Mouse (Mus musculus): ENCODE data around the gene Cacfd1. TPM values are rescaled to one million over a fixed set of nuclear protein-coding genes. Genes with fewer than 3 reads are reported as not detected.

Cacfd1 gene
- polyA plus RNA-seq, 2 experiments, result 8.8 to 11.8 TPM

DNA sequence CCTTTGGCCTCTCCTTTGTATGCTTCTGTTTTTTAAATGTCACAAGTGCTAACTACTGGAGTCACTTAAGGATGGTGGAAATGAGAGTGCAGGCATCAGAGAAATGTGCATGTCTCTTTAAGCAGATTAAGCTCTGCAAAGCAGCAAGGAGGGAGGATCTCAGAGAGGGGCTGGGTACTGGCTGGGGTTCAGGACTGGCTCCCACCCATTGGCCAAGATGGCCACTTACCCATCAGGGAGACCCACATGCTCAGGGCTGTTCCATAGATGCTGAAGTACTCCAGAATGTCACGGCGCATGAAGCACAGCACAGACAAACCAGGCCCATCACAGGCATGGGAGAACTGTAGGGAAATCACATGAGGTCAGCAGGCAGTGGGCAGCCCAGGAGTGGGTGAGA is 57.4 kb downstream of the Cacfd1 start:
- DNase-seq (ENCODE audit: low read depth in 3 of 3, low spot score in 3 of 3) (no peak), ATAC-seq (ENCODE audit: insufficient read depth) (no peak)
- H3K4me1 ChIP-seq (replicated peaks; ENCODE audit: control insufficient read depth in 2 of 2, insufficient read depth in 2 of 2, low read length in 1 of 2), result peaks cover 0 to 2% of the 10 kb centered on the region in 2 experiments; a peak in 1 of 4 replicates
- H3K9ac ChIP-seq (replicated peaks), result no peak overlapping the region
- H3K9me3 ChIP-seq (ENCODE audit: control insufficient read depth, low read length), result no peaks in the 10 kb centered on the region
- TF ChIP-seq CTCF (IDR thresholded peaks at IDR 0.05; ENCODE audit: low read depth) (no peak), EP300 (IDR thresholded peaks at IDR 0.05; ENCODE audit: low read depth) (no peak)
- H3K4me2 ChIP-seq (ENCODE audit: low read depth), result no peak overlapping the region
- no peaks in the 10 kb centered on the region for H3K36me3 ChIP-seq (replicated peaks; ENCODE audit: control insufficient read depth, insufficient read depth, low read depth)
- no peak overlapping the region for H3K4me3 ChIP-seq (ENCODE audit: insufficient read depth in 1 of 2, low read depth in 2 of 2, low read length in 2 of 2)
- no peaks in the 10 kb centered on the region for H3K27me3 ChIP-seq (ENCODE audit: control insufficient read depth, insufficient read depth, low read length)
- no peak overlapping the region for H3K27ac ChIP-seq
- 78% methylated on average over 2 of the region's 2 CpGs for WGBS (ENCODE audit: insufficient replicate concordance)

DNA sequence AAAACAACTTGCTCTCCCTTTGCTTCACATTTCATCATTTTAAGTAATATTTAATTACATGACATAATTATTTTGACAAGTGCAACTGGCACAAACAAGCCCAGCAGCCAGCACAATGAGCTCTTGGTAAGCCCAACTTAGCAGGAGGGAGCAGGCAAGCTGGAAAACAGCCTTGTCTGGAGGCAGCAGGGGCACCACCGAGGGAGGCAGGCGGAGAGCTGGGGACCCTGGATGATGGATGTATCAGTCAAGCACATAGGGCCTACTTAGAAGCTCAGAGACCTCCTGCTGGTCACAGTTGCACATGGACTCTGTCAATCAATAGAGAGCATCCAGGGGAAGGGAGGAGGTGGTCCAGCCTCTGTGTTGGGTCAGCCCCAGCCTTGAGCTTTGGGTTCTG is 58.3 kb downstream of the Cacfd1 start:
- WGBS (ENCODE audit: insufficient replicate concordance), result 56% methylated on average over 2 of the region's 2 CpGs
- no peak overlapping the region for H3K9ac ChIP-seq (replicated peaks)

DNA sequence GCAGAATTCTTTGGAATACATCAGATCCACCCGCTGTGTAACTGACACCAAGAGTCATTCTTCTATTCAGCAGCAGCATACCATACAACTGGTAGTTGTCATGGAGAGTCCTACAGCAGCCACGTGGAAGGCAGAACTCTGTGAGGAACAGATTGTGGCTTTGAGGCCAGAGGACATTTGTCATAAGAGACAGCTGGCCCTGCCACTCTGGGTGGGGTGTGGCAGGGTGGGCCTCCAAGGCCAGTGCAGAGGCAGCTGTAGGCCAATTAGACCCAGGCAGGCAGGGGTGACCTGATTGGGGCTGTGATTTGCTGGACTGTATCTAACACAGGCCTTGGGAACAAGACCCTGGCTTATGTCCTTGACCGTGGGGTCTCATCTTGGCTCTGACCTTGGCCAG is 59.9 kb downstream of the Cacfd1 start:
- no peak for DNase-seq (ENCODE audit: low read depth in 3 of 3, low spot score in 3 of 3)
- H3K9me3 ChIP-seq (ENCODE audit: control insufficient read depth, low read length), result no peaks in the 10 kb centered on the region
- TF ChIP-seq CTCF (IDR thresholded peaks at IDR 0.05; ENCODE audit: low read depth) (no peak), EP300 (IDR thresholded peaks at IDR 0.05; ENCODE audit: low read depth) (no peak)
- no peak overlapping the region for H3K9ac ChIP-seq (replicated peaks)
- no peaks in the 10 kb centered on the region for H3K4me1 ChIP-seq (replicated peaks; ENCODE audit: control insufficient read depth in 2 of 2, insufficient read depth in 2 of 2, low read length in 1 of 2)
- H3K27ac ChIP-seq, result no peak overlapping the region
- no peak overlapping the region for H3K4me3 ChIP-seq (ENCODE audit: insufficient read depth in 1 of 2, low read depth in 2 of 2, low read length in 2 of 2)
- no peaks in the 10 kb centered on the region for H3K27me3 ChIP-seq (ENCODE audit: control insufficient read depth, insufficient read depth, low read length)
- H3K4me2 ChIP-seq (ENCODE audit: low read depth), result no peak overlapping the region
- H3K36me3 ChIP-seq (replicated peaks; ENCODE audit: control insufficient read depth, insufficient read depth, low read depth), result no peaks in the 10 kb centered on the region
- 46% methylated on average over 3 of the region's 3 CpGs for WGBS (ENCODE audit: insufficient replicate concordance)
- ATAC-seq (ENCODE audit: insufficient read depth), result no peak

More for the DNA sequence above, 58.3 kb downstream of the Cacfd1 start:
- Histone ChIP-seq H3K4me1 (replicated peaks; ENCODE audit: control insufficient read depth in 2 of 2, insufficient read depth in 2 of 2, low read length in 1 of 2) (no peaks in the 10 kb centered on the region), H3K27me3 (ENCODE audit: control insufficient read depth, insufficient read depth, low read length) (no peaks in the 10 kb centered on the region), H3K4me2 (ENCODE audit: low read depth) (no peak overlapping the region), H3K27ac (no peak overlapping the region), H3K4me3 (ENCODE audit: insufficient read depth in 1 of 2, low read depth in 2 of 2, low read length in 2 of 2) (no peak overlapping the region), H3K9me3 (ENCODE audit: control insufficient read depth, low read length) (no peaks in the 10 kb centered on the region), H3K36me3 (replicated peaks; ENCODE audit: control insufficient read depth, insufficient read depth, low read depth) (no peaks in the 10 kb centered on the region)
- DNase-seq (ENCODE audit: low read depth in 3 of 3, low spot score in 3 of 3) (no peak), ATAC-seq (ENCODE audit: insufficient read depth) (no peak)
- TF ChIP-seq EP300 (IDR thresholded peaks at IDR 0.05; ENCODE audit: low read depth), result no peak

DNA sequence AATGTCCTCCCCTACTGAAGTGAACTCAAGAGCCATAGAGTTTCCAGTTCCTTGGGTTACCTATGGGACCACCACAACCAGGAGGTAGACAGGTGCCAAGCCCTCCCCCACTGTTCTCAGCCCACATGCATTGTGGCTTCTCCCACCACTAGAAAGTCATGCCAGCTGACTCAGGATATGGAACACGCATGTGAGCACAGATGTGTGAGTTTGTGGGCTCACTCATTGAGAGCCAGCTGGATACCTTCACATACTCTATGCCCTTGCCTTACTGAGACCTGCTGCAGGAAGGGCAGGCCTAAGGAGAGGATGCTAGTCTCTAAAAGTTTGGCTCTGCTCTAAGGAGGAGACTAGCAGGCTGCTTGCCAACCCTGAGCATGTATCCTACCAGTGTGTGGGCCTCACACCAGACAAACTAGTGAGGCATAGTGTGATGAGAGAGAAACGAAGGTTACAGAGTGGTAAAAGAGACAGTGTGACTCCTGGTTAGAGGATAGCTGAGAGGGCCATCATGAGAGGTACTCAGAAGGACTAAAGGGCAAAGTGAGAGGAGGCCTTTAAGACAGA is 60.6 kb downstream of the Cacfd1 start:
- TF ChIP-seq EP300 (IDR thresholded peaks at IDR 0.05; ENCODE audit: low read depth), result no peak
- TF ChIP-seq CTCF (IDR thresholded peaks at IDR 0.05; ENCODE audit: low read depth), result no peak
- no peak overlapping the region for H3K27ac ChIP-seq
- H3K27me3 ChIP-seq (ENCODE audit: control insufficient read depth, insufficient read depth, low read length), result no peaks in the 10 kb centered on the region
- no peaks in the 10 kb centered on the region for H3K36me3 ChIP-seq (replicated peaks; ENCODE audit: control insufficient read depth, insufficient read depth, low read depth)
- no peak overlapping the region for H3K4me2 ChIP-seq (ENCODE audit: low read depth)
- H3K4me1 ChIP-seq (replicated peaks; ENCODE audit: control insufficient read depth in 2 of 2, insufficient read depth in 2 of 2, low read length in 1 of 2), result no peaks in the 10 kb centered on the region
- DNase-seq (ENCODE audit: low read depth in 3 of 3, low spot score in 3 of 3) (no peak), ATAC-seq (ENCODE audit: insufficient read depth) (no peak)
- 34% methylated on average over 2 of the region's 2 CpGs for WGBS (ENCODE audit: insufficient replicate concordance)
- H3K9me3 ChIP-seq (ENCODE audit: control insufficient read depth, low read length), result no peaks in the 10 kb centered on the region
- no peak overlapping the region for H3K9ac ChIP-seq (replicated peaks)
- no peak overlapping the region for H3K4me3 ChIP-seq (ENCODE audit: insufficient read depth in 1 of 2, low read depth in 2 of 2, low read length in 2 of 2)

Other genes starting within 250 kb of the Cacfd1 start
- not detected in 2 replicates for gene Abo, start 144.9 kb upstream of the Cacfd1 start, polyA plus RNA-seq (2012; rRNA removed)
- not detected in 2 replicates for gene Abo, start 144.9 kb upstream of the Cacfd1 start, polyA plus RNA-seq (2014; fragmentation: Nextera tagmentation; extraction: Ambion mirVana)
- gene Surf6, start 107.0 kb upstream of the Cacfd1 start, polyA plus RNA-seq (2012; rRNA removed), result 6.2 and 10.6 TPM in 2 replicates
- gene Surf6, start 107.0 kb upstream of the Cacfd1 start, polyA plus RNA-seq (2014; fragmentation: Nextera tagmentation; extraction: Ambion mirVana), result 6.3 and 7.1 TPM in 2 replicates
- gene Med22, start 99.2 kb upstream of the Cacfd1 start, polyA plus RNA-seq (2012; rRNA removed), result 13.7 and 15.1 TPM in 2 replicates
- gene Med22, start 99.2 kb upstream of the Cacfd1 start, polyA plus RNA-seq (2014; fragmentation: Nextera tagmentation; extraction: Ambion mirVana), result 10.4 and 11.4 TPM in 2 replicates
- gene Rpl7a, start 99.2 kb upstream of the Cacfd1 start, polyA plus RNA-seq (2012; rRNA removed), result 909 and 1,309 TPM in 2 replicates
- gene Rpl7a, start 99.2 kb upstream of the Cacfd1 start, polyA plus RNA-seq (2014; fragmentation: Nextera tagmentation; extraction: Ambion mirVana), result 501 and 504 TPM in 2 replicates
- 21.0 and 27.2 TPM in 2 replicates for gene Surf2, start 93.6 kb upstream of the Cacfd1 start, polyA plus RNA-seq (2012; rRNA removed)
- gene Surf2, start 93.6 kb upstream of the Cacfd1 start, polyA plus RNA-seq (2014; fragmentation: Nextera tagmentation; extraction: Ambion mirVana), result 20.0 and 21.7 TPM in 2 replicates
- 23.1 and 25.8 TPM in 2 replicates for gene Surf1, start 93.4 kb upstream of the Cacfd1 start, polyA plus RNA-seq (2012; rRNA removed)
- 31.7 and 33.9 TPM in 2 replicates for gene Surf1, start 93.4 kb upstream of the Cacfd1 start, polyA plus RNA-seq (2014; fragmentation: Nextera tagmentation; extraction: Ambion mirVana)
- 46.5 and 53.4 TPM in 2 replicates for gene Surf4, start 76.0 kb upstream of the Cacfd1 start, polyA plus RNA-seq (2012; rRNA removed)
- 80.3 and 83.1 TPM in 2 replicates for gene Surf4, start 76.0 kb upstream of the Cacfd1 start, polyA plus RNA-seq (2014; fragmentation: Nextera tagmentation; extraction: Ambion mirVana)
- gene Stkld1, start 75.9 kb upstream of the Cacfd1 start, polyA plus RNA-seq (2012; rRNA removed), result 0.03 and 0.07 TPM in 2 replicates
- gene Stkld1, start 75.9 kb upstream of the Cacfd1 start, polyA plus RNA-seq (2014; fragmentation: Nextera tagmentation; extraction: Ambion mirVana), result 0.10 TPM in 1 of 2 replicates, not detected in the other
- 14.8 and 18.6 TPM in 2 replicates for gene Rexo4, start 45.5 kb upstream of the Cacfd1 start, polyA plus RNA-seq (2012; rRNA removed)
- gene Rexo4, start 45.5 kb upstream of the Cacfd1 start, polyA plus RNA-seq (2014; fragmentation: Nextera tagmentation; extraction: Ambion mirVana), result 18.0 and 20.1 TPM in 2 replicates
- 1.3 and 1.8 TPM in 2 replicates for gene Adamts13, start 36.5 kb upstream of the Cacfd1 start, polyA plus RNA-seq (2012; rRNA removed)
- gene Adamts13, start 36.5 kb upstream of the Cacfd1 start, polyA plus RNA-seq (2014; fragmentation: Nextera tagmentation; extraction: Ambion mirVana), result 0.89 and 0.91 TPM in 2 replicates
- 0.12 and 0.17 TPM in 2 replicates for gene Slc2a6, start 18.1 kb downstream of the Cacfd1 start, polyA plus RNA-seq (2012; rRNA removed)
- 0.20 TPM in 1 of 2 replicates, not detected in the other for gene Slc2a6, start 18.1 kb downstream of the Cacfd1 start, polyA plus RNA-seq (2014; fragmentation: Nextera tagmentation; extraction: Ambion mirVana)
- gene Mymk, start 62.3 kb downstream of the Cacfd1 start, polyA plus RNA-seq (2012; rRNA removed), result 0.03 TPM in 1 of 2 replicates, not detected in the other
- not detected in 2 replicates for gene Mymk, start 62.3 kb downstream of the Cacfd1 start, polyA plus RNA-seq (2014; fragmentation: Nextera tagmentation; extraction: Ambion mirVana)
- 0.31 and 0.47 TPM in 2 replicates for gene Adamtsl2, start 69.5 kb downstream of the Cacfd1 start, polyA plus RNA-seq (2012; rRNA removed)
- 0.25 and 0.53 TPM in 2 replicates for gene Adamtsl2, start 69.5 kb downstream of the Cacfd1 start, polyA plus RNA-seq (2014; fragmentation: Nextera tagmentation; extraction: Ambion mirVana)
- gene Fam163b, start 132.6 kb downstream of the Cacfd1 start, polyA plus RNA-seq (2012; rRNA removed), result 0.01 and 0.04 TPM in 2 replicates
- gene Fam163b, start 132.6 kb downstream of the Cacfd1 start, polyA plus RNA-seq (2014; fragmentation: Nextera tagmentation; extraction: Ambion mirVana), result not detected in 2 replicates
- 0.02 TPM in 1 of 2 replicates, not detected in the other for gene Dbh, start 155.3 kb downstream of the Cacfd1 start, polyA plus RNA-seq (2012; rRNA removed)
- not detected in 2 replicates for gene Dbh, start 155.3 kb downstream of the Cacfd1 start, polyA plus RNA-seq (2014; fragmentation: Nextera tagmentation; extraction: Ambion mirVana)
- 18.1 and 21.9 TPM in 2 replicates for gene Sardh, start 238.4 kb downstream of the Cacfd1 start, polyA plus RNA-seq (2012; rRNA removed)
- 25.9 and 34.9 TPM in 2 replicates for gene Sardh, start 238.4 kb downstream of the Cacfd1 start, polyA plus RNA-seq (2014; fragmentation: Nextera tagmentation; extraction: Ambion mirVana)

Measured in liver, embryonic 14.5 days (tissue).